Mouse (Mus musculus) adrenal gland (tissue): Measurements from ENCODE around the gene Pum1.
"Not testable (repeated sequence)": the region's sequence is repeated elsewhere in the genome, so short reads cannot be mapped to it uniquely, and the experiment has no call there.

Experiments
- intact Hi-C: fragments of 180-260 bp; cut with DNase I; formaldehyde crosslinking; loops from one replicate; pipeline ENCODE4 v1.15.1; 2025

The Pum1 gene

DNA sequence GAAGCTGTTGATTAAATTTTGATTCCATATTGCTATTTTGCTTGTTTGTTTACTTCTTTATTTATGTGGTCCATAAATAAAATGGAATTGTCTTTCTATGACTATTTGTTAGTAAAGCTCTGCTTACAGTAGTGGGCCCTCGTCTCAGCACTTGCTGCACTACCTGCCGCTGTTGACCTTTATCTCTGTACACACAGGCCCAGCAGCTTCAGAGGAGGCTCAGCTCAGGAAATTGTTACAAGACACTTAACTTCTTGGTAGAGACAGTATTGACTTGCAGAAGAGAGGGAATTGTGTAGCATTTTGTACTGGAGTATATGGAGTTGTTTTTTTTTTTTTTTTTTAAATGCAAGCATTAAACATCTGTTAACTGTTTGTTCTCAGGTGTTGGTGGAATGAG is 5.4 kb downstream of the Pum1 start:
- intact Hi-C loops: no loop called here

GRCm38 (mm10) chr4:130668991-130669390 is 5.9 kb downstream of the Pum1 start:
- intact Hi-C loops: no loop called here

DNA sequence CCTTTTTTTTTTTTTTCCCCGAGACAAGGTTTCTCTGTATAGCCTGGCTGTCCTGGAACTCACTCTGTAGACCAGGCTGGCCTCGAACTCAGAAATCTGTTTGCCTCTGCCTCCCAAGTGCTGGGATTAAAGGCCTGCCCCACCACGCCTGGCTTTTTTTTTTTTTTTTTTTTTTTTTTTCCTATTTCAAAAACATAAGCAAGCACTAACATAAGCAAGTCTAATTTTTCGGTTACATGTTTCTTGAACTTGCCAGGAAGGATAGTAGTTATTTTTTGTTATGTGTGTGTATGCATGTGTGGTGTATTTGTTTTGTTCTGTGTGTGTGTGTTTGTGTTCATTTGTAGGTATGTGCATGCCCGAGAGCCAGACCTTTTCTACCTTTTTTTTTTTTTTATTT is 6.9 kb downstream of the Pum1 start:
- intact Hi-C loops: not testable (repeated sequence)

DNA sequence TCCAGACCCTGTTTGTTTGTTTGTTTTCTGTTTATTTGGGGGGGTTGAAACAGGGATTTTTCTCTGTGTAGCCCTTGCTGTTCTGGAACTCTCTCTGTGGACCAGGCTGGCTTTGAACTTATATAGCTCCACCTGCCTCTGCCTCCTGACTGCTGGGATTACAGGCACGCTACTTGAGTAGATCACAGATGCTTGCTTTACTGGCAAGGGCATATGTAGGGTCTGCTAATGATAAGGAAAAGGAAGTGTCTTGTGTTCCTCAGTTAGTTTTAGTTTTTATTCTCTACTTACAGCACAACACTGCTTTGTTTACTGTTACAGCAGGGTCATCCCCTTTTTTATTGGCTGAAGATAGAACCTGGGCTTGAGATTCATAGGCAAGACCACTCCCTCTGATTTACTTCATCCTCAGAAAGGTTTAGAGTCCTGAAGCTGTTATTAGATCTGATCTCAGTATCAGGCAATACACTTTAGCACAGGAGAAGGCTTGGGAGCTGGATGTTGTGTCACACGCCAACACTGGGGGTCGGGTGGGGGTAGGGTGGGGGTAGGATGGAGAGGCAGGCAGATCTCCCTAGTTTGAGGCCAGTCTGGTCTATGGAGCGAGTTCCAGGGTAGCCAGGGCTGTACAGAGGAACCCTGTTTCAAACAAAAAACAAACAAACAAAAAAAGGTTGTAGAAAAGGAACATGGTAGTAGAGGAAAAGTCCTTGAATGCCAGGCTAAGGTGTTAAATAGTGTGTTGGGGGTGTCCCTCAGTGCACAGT is 8.1 kb downstream of the Pum1 start:
- intact Hi-C loops: no loop called here

DNA sequence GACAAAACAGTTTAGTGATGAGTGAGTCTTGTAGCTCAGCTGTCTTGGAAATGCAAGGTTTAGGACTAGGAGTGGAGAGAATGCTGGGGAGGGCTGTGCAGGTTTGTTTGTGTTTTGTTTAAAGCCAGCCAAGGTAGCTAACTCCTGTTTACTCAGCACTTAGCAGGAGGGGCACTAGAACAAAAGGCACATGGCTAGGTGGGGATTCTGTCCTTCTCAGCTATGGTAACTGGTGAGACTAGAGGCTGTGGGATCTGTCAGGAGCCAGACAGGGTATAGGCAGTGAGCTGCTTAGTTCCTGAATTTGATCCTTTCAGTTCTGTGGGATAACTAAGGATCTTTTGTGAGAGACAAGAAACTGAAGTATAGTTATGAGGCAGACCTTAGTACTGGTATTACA is 9.0 kb downstream of the Pum1 start:
- intact Hi-C loops: no loop called here

- intact Hi-C loops: loop anchor here (5.0 kb wide), 1 partner anchor 41 kb away; no protein-coding TSS in a partner anchor
These were observed 13.6 kb downstream of the Pum1 start for GRCm38 (mm10) chr4:130676746-130677145.

GRCm38 (mm10) chr4:130678149-130678548 is 15.0 kb downstream of the Pum1 start:
- intact Hi-C loops: loop anchor here (5.0 kb wide), 1 partner anchor 39 kb away; no protein-coding TSS in a partner anchor

DNA sequence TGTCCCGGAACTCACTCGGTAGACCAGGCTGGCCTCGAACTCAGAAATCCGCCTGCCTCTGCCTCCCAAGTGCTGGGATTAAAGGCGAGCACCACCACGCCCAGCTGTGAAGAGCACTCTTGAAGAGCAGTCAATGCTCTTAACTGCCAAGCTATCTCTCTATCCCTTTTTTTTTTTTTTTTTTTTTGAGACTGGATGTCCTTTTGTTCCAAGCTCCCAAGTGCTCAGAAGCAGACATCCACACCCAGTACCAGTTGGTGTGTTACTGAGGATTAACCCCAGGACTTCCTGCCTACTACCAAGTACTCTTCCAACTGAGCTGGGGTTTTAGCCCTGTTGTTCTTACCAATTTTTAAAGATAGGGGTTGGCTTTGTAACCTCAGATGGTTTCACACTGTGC is 17.6 kb downstream of the Pum1 start:
- intact Hi-C loops: no loop called here

DNA sequence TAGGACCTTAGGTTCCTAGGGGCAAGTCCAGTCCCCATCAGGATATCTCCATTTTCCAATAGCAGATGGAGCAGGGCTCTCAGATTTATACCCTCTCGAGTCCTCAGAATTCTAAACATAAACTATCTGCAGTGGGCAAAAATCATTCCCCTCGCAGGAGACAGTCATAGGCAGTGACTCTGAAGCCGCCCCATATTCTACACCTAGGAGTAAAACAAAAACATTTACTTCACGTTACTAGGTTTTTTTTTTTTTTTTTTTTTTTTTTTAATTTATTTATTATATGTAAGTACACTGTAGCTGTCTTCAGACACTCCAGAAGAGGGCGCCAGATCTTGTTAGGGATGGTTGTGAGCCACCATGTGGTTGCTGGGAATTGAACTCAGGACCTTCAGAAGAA is 19.9 kb downstream of the Pum1 start:
- intact Hi-C loops: not testable (repeated sequence)

DNA sequence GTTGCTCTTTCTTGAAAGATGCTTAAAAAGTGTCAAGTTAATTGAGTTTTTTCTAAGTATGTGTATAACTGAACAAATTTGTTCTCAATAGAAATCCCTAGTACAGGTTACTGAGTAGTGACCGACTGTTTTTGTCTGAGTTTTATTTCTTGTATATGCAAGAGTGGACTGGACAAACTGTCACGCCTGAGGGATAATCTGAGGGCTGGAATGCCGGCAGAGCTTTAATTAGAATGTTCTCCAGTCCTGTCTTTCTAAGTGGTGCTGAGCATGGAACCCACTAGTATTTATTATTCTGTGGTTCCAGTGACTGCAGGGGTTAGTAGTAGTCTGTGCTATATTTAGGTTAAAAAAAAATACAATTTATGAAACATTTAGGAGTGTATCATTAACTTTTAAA is 30.8 kb downstream of the Pum1 start:
- intact Hi-C loops: no loop called here

DNA sequence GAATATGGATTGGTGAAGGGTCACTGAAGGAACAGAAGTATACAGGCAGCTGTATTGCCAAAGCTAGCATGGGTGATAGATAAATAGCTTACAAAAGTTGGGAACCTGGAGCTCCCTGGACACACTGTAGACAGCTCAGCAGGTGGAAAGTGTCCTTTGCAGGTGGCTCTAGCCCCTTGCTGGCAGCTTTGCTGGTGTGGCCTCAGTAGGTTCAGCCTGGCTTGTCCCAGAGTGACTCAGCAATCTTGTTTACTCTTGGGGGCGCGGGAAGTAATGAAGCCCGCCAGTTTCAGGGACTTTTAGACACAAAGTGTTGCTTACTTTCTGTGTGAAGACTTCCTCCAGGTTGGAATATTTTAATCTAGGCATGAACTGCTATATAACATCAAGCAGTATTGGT is 31.9 kb downstream of the Pum1 start:
- intact Hi-C loops: no loop called here

DNA sequence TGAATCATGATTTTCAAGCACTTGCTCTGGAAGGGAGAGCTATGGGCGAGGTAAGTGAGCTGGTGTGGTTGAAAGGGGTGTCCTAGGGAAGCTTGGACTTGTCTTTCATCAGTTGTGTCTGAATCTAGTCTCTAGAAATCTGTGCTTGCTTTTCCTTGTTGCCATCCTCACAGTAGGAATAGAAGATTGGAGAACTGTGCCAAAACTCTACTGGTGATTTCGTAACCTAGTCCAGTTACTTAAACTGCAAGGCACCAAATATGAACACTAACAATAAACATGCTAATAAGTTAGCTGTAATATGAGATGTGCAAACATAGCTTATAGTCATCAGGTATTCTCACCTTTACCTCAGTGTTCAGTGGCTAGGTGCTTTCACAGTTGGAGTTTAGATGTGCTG is 37.9 kb downstream of the Pum1 start:
- intact Hi-C loops: no loop called here

DNA sequence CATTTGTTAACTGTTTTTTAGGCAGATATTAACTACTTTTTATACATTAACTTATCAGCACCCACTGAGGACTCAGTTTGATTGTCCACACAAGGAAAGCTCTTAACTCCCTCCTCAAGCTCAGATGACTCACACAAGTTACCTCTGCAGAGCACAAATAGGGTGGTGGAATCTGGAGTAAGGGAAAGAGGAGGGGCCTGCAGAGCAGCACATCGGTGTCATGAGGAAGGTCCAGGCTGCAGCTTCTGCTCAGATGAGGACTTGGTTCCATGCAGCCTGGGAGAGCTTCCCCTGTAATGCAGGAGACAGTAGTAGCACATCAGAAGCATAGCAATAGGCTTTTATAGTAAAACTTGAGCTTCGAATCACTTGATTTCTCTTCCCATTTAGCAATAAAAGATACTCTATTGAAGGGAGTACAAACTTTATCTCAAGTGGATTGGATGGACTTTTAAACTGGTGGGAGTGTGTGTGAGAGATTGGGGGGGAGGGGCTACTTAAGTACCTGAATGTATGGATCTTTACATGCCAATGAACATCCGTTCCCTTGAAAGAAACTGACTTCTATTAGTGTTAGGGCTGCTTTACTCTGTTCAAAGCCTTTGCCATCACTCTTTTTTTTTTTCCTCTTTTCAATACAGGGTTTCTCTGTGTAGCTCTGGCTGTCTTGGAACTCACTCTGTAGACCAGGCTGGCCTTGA is 39.9 kb downstream of the Pum1 start:
- intact Hi-C loops: no loop called here

GRCm38 (mm10) chr4:130703601-130704000 is 40.5 kb downstream of the Pum1 start:
- intact Hi-C loops: no loop called here

DNA sequence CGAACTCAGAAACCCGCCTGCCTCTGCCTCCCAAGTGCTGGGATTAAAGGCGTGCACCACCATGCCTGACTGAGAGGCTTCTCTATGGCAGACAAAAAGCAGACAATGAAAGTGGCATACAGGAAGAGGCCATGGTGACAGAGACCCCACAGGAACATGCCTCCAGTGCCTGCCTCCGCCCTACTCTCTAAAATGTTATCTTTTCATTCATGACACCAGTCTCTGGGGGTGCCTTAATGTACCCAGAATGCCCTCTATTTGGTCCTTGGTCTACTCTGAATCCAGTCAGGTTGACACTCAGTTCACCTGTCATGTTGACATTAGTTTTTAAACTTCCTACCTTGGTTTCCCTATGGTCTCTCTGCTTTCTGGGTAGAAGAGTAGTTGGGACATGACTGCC is 41.5 kb downstream of the Pum1 start:
- intact Hi-C loops: no loop called here

DNA sequence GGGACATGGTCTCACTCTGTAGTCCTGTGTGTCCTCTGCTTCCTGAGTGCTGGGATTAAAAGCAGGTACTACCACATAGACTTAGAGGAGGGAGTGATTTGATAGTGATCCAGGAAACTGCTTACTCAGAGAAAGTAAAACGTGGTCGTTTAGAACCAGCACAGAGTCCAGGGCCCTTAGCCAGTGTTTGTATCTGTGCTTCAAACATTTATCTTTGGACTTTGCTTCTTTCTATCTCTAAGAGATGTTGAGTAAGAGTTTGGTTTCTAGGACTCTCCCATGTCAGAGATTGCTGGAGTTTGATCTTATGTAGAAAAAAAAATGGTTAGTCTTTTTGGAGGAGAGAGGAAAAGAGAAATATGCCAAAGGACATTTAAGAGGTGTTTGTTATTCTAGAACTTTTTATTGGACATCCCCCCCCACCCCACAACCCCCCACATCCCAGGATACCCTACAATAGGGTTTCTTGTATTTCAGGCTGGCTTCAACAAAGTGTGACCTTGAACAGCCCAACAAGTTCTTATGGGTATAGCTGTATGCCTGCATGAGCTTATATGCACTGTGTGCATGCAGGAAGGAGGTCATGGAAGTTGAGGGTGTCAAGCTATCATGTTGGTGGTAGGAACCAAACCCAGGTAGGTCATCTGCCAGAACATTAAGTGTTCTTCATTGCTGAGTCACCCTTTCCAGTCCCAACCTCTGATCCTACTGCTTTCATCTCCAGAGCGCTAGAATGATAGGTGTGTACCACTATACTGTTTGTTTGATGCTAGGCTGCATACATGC is 43.3 kb downstream of the Pum1 start:
- intact Hi-C loops: no loop called here

DNA sequence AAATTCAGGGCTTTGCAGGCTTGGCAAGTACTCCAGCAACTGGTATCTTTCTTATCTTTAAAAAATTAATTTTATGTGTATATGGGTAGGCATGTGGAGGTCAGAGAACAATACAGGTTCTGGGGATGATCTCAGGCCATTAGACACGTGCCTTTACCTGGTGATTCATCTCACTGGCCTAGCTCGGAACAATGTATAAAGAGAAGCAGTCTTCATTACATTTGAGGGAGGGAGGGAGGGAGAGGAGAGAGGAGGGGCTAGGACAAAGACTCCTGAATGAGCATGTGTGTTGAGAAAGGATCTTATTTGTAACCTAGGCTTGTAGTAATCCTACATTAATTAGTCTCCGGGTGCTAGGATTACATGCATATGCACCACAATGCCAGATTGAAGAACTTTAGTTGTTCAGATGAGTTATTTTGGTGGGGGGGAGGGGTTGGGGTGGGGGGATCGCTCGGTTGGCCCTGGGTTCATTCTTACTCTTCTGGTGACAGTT is 48.3 kb downstream of the Pum1 start:
- intact Hi-C loops: no loop called here

DNA sequence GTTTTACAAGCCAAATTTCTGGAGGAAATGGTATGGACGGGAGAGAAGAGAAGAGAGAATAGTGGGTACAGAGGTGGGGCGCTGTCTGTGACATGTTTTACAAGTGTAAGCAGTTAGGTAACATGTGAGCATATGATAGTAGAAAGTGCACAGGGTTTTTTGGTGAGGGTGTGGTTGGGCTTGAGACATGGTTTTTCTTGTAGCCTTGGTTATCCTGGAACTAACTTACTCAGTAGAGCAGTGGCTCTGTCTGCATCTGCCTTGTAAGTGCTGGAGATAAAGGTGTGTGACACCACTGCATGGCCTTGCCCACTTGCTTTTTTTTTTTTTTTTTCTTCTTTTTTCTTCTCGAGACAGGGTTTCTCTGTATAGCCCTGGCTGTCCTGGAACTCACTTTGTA is 49.2 kb downstream of the Pum1 start:
- intact Hi-C loops: no loop called here

- intact Hi-C loops: no loop called here
These were observed 50.3 kb downstream of the Pum1 start for GRCm38 (mm10) chr4:130713430-130713829.

- intact Hi-C loops: loop anchor here (5.0 kb wide), 1 partner anchor 38 kb away; no protein-coding TSS in a partner anchor
These were observed 52.0 kb downstream of the Pum1 start for GRCm38 (mm10) chr4:130715126-130715525.

GRCm38 (mm10) chr4:130715623-130716022 is 52.5 kb downstream of the Pum1 start:
- intact Hi-C loops: loop anchor here (5.0 kb wide), 1 partner anchor 38 kb away; no protein-coding TSS in a partner anchor

GRCm38 (mm10) chr4:130719348-130719747 is 56.2 kb downstream of the Pum1 start:
- intact Hi-C loops: loop anchor here (5.0 kb wide), 1 partner anchor 42 kb away; no protein-coding TSS in a partner anchor
